Mouse (Mus musculus): ENCODE data around the gene B4galt3. TPM values are rescaled to one million over a fixed set of nuclear protein-coding genes. Genes with fewer than 3 reads are reported as not detected.
A peak's percentile ranks its signal among the peaks of the same experiment; 100 is the strongest.

The B4galt3 gene
- polyA plus RNA-seq (2014; fragmentation: Nextera tagmentation; extraction: Ambion mirVana): 49.0 and 50.6 TPM in 2 replicates

DNA sequence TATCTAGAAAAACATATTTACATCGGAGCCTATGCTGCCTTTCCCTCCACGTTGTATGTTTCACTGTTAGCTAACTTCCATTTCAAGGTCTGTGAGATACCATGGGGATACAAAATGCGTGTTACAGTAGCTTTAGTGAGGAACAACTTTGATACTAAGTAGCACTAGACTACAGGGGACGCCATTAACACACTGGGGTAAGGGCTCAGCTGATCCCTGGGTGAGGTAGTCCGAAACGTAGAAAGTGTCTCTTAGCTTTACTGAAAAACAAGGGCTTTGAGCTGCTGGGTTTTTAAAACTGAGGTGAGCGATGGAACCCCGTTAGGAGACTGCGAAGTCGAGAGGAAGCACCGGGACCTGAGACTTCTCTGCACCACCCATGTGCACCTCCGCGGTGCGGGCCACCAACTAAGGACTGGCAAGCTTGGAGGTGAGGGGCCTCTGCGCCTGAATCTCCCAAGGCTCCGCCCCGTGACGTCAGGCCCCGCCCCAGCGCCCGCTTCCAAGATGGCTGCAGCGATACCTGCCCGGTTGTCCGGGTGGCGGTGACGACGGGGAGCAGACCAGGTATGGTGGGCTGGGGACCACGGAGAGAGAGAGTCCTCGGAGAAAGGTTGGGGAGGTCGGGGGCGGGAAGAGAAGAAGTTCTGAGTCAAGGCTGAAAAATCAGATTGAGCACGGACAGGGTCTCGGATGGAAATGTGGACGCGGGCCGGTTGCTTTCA lies at the start of gene B4galt3:
Gene B4galt3 (plus strand): TSS at position 481 of the 725 bp plus-strand sequence.
- ATAC-seq (replicated peaks; ENCODE audit: low FRiP score): peak; percentile 93
- peak within 1 kb of the TSS; percentile 74 for H3K27ac ChIP-seq (ENCODE audit: low read depth, low read length)
- DNase-seq (ENCODE audit: low spot score): peak; percentile 96
- peak within 1 kb of the TSS; percentile 96 for H3K4me2 ChIP-seq
- H3K4me3 ChIP-seq (ENCODE audit: low read depth, low read length): peak within 1 kb of the TSS; percentile 90
- peak within 1 kb of the TSS; percentile 89 for H3K9ac ChIP-seq (ENCODE audit: low read depth, low read length)
- H3K4me1 ChIP-seq (replicated peaks; ENCODE audit: control insufficient read depth, insufficient read depth, low read length): peaks cover 15% of the 10 kb centered on the region
- WGBS: 4% methylated on average over 36 of the region's 36 CpGs
- H3K9me3 ChIP-seq (ENCODE audit: control insufficient read depth, low read length): no peaks in the 10 kb centered on the region
- H3K27me3 ChIP-seq (replicated peaks; ENCODE audit: control insufficient read depth, insufficient read depth, low read length): no peaks in the 10 kb centered on the region
- peaks cover 17% of the 10 kb centered on the region for H3K36me3 ChIP-seq (ENCODE audit: control insufficient read depth, insufficient read depth, low read length)

GRCm38 (mm10) chr1:171220871-171221270 lies 49.3 kb upstream of the B4galt3 start:
- Histone ChIP-seq H3K4me2 (peak overlapping the region; percentile 90), H3K27me3 (replicated peaks; ENCODE audit: control insufficient read depth, insufficient read depth, low read length) (no peaks in the 10 kb centered on the region), H3K9ac (ENCODE audit: low read depth, low read length) (peak overlapping the region; percentile 68; the same call in 1 of the 2 replicates), H3K4me1 (replicated peaks; ENCODE audit: control insufficient read depth, insufficient read depth, low read length) (peaks cover 10% of the 10 kb centered on the region), H3K27ac (ENCODE audit: low read depth, low read length) (peak overlapping the region; percentile 28), H3K9me3 (ENCODE audit: control insufficient read depth, low read length) (no peaks in the 10 kb centered on the region), H3K36me3 (ENCODE audit: control insufficient read depth, insufficient read depth, low read length) (no peaks in the 10 kb centered on the region), H3K4me3 (ENCODE audit: low read depth, low read length) (peak overlapping the region; percentile 68)
- WGBS: 12% methylated on average over 10 of the region's 10 CpGs
- no peak; the same call in 1 of the 2 replicates for ATAC-seq (replicated peaks; ENCODE audit: low FRiP score)
- peak; percentile 80 for DNase-seq (ENCODE audit: low spot score)

DNA sequence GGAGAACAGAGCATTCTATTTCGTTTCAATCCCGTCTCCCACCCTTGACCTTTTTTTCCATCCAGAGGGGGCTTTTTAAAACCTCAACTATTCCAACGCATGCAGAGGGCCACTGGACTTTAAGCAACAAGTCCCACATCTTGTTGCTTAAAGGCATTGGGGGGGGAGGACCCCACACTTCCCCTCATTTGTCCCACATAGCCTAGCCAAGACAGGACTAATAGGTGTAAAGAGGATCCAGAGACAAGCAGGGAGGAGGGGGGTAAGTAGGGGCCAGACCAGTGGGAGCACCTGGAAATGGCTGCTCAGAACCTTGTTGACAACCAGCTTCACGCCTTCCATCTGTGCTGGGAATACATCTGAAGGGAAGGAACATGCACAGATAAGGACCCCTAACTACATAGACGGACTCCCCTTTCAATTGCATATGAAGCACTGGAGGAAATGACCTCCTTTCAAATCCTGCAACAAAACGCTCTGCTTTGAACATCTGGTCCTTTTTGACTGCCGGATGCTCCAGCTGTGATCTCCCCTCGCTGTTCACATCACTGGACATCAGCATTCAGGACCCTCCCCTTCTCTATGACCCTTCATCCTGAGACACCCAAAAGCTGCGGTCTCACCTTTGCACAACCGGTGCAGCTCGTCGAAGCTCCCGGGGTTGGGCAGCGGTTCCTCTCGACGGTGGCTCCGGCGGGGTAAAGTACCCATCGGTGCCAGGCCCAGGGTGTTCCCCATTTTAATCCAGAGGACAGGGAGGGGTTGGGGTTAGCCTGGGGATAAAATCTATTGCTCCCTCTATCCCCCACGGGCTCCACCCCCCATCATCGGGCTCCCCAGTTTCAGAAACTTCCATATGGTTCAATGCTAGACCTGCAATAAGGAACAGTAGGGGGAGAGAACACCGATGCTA lies 48.6 kb upstream of the B4galt3 start:
- no peak for ATAC-seq (replicated peaks; ENCODE audit: low FRiP score)
- H3K27me3 ChIP-seq (replicated peaks; ENCODE audit: control insufficient read depth, insufficient read depth, low read length): no peaks in the 10 kb centered on the region
- 6% methylated on average over 22 of the region's 22 CpGs for WGBS

DNA sequence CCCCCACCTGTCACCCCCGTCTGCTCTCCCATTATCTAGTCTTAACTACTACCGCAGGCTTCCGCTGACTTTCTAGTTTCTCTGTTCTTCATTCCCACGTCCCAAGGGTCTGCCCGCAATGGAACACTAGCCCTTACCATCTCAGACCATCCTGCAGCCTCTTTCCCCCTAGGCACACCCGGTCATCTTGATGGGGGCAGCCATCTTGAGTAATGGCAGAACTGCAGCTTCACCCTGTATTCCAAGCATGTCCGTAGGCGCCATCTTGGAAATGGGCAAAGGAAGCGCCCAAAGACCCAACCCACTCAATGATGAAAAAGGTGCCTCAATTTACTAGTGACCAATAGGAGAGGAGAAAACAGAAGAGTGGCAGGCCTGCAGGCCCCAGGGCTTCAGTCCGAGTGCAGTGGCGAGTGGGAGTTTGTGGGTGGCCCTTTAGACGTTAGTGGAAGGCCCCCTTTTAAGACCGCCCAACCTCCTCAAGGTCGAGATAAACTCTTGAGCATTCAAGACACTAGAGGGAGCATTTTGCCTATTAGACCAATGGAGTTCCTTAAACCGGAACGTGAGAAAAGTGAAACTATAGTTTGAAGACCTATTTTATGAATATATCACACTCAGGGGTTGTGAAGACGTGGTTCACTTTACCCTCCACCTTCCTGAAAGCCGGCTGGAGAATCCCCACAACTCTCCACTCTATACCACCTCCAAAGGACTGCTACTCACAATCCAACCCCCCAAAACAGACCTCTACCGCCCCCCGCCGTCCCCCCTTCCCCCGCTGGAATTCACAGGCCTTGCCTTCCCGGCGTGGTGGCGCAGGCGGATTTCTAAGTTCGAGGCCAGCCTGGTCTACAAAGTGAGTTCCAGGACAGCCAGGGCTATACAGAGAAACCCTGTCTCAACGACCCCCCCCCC lies 47.6 kb upstream of the B4galt3 start, which contains the start of gene Tomm40l:
Gene Tomm40l (minus strand): TSS at position 277 of the 918 bp plus-strand sequence.
- Histone ChIP-seq H3K4me2 (peak within 1 kb of the TSS; percentile 90), H3K9ac (ENCODE audit: low read depth, low read length) (peak within 1 kb of the TSS; percentile 71), H3K27me3 (replicated peaks; ENCODE audit: control insufficient read depth, insufficient read depth, low read length) (no peaks in the 10 kb centered on the region), H3K36me3 (ENCODE audit: control insufficient read depth, insufficient read depth, low read length) (no peaks in the 10 kb centered on the region), H3K27ac (ENCODE audit: low read depth, low read length) (peak within 1 kb of the TSS; percentile 88), H3K4me3 (ENCODE audit: low read depth, low read length) (peak within 1 kb of the TSS; percentile 68), H3K4me1 (replicated peaks; ENCODE audit: control insufficient read depth, insufficient read depth, low read length) (peaks cover 10% of the 10 kb centered on the region), H3K9me3 (ENCODE audit: control insufficient read depth, low read length) (no peaks in the 10 kb centered on the region)
- 2% methylated on average over 28 of the region's 28 CpGs for WGBS
- ATAC-seq (replicated peaks; ENCODE audit: low FRiP score) (peak; percentile 96), DNase-seq (ENCODE audit: low spot score) (peak; percentile 84)

More for the DNA sequence above, 48.6 kb upstream of the B4galt3 start:
- Histone ChIP-seq H3K4me3 (ENCODE audit: low read depth, low read length) (peak overlapping the region; percentile 68), H3K9me3 (ENCODE audit: control insufficient read depth, low read length) (no peaks in the 10 kb centered on the region), H3K36me3 (ENCODE audit: control insufficient read depth, insufficient read depth, low read length) (no peaks in the 10 kb centered on the region), H3K4me2 (peak overlapping the region; percentile 90), H3K9ac (ENCODE audit: low read depth, low read length) (peak overlapping the region; percentile 68), H3K4me1 (replicated peaks; ENCODE audit: control insufficient read depth, insufficient read depth, low read length) (peaks cover 10% of the 10 kb centered on the region), H3K27ac (ENCODE audit: low read depth, low read length) (peak overlapping the region; percentile 28)
- no peak for DNase-seq (ENCODE audit: low spot score)

DNA sequence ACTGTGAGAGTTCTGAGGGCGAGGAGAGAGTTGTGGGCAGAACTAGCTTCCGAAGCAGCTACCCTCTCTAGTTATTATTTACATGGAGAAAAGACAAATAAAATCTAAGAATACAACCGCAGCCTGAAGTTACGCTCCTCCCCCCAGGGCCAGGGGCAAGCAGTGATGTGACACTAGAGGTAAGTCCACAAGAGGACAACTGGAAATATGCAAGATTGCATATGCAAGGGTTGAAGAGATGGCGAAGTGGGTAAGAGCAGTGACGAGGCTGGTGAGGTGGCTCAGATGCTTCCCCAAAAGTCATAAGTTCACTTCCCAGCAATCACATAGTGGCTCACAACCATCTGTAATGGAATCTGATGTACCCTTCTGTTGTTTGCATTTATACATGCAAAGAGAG lies 47.0 kb upstream of the B4galt3 start:
- no peaks in the 10 kb centered on the region for H3K27me3 ChIP-seq (replicated peaks; ENCODE audit: control insufficient read depth, insufficient read depth, low read length)
- ATAC-seq (replicated peaks; ENCODE audit: low FRiP score): no peak

GRCm38 (mm10) chr1:171223796-171224195 lies 46.3 kb upstream of the B4galt3 start:
- no peak for ATAC-seq (replicated peaks; ENCODE audit: low FRiP score)
- no peak for DNase-seq (ENCODE audit: low spot score)
- Histone ChIP-seq H3K4me3 (ENCODE audit: low read depth, low read length) (no peak overlapping the region), H3K9me3 (ENCODE audit: control insufficient read depth, low read length) (no peaks in the 10 kb centered on the region), H3K36me3 (ENCODE audit: control insufficient read depth, insufficient read depth, low read length) (no peaks in the 10 kb centered on the region), H3K4me2 (no peak overlapping the region; the same call in 1 of the 2 replicates), H3K4me1 (replicated peaks; ENCODE audit: control insufficient read depth, insufficient read depth, low read length) (peaks cover 10% of the 10 kb centered on the region), H3K9ac (ENCODE audit: low read depth, low read length) (no peak overlapping the region), H3K27ac (ENCODE audit: low read depth, low read length) (peak overlapping the region; percentile 88), H3K27me3 (replicated peaks; ENCODE audit: control insufficient read depth, insufficient read depth, low read length) (no peaks in the 10 kb centered on the region)
- WGBS: 64% methylated on average over 2 of the region's 2 CpGs

More for the DNA sequence above, 47.0 kb upstream of the B4galt3 start:
- 75% methylated on average over 6 of the region's 6 CpGs for WGBS
- Histone ChIP-seq H3K36me3 (ENCODE audit: control insufficient read depth, insufficient read depth, low read length) (no peaks in the 10 kb centered on the region), H3K9ac (ENCODE audit: low read depth, low read length) (peak overlapping the region; percentile 71), H3K4me3 (ENCODE audit: low read depth, low read length) (peak overlapping the region; percentile 68), H3K4me1 (replicated peaks; ENCODE audit: control insufficient read depth, insufficient read depth, low read length) (peaks cover 10% of the 10 kb centered on the region), H3K27ac (ENCODE audit: low read depth, low read length) (peak overlapping the region; percentile 88), H3K9me3 (ENCODE audit: control insufficient read depth, low read length) (no peaks in the 10 kb centered on the region), H3K4me2 (peak overlapping the region; percentile 90)
- no peak for DNase-seq (ENCODE audit: low spot score)

GRCm38 (mm10) chr1:171224857-171225256 lies 45.3 kb upstream of the B4galt3 start, which contains the start of gene Apoa2:
Apoa2 (plus strand) TSS chr1:171225054.
- Histone ChIP-seq H3K9me3 (ENCODE audit: control insufficient read depth, low read length) (no peaks in the 10 kb centered on the region), H3K4me2 (peak within 1 kb of the TSS; percentile 49), H3K36me3 (ENCODE audit: control insufficient read depth, insufficient read depth, low read length) (no peaks in the 10 kb centered on the region), H3K4me1 (replicated peaks; ENCODE audit: control insufficient read depth, insufficient read depth, low read length) (peaks cover 10% of the 10 kb centered on the region), H3K4me3 (ENCODE audit: low read depth, low read length) (peak within 1 kb of the TSS; percentile 41), H3K27ac (ENCODE audit: low read depth, low read length) (peak within 1 kb of the TSS; percentile 88), H3K9ac (ENCODE audit: low read depth, low read length) (peak within 1 kb of the TSS; percentile 61), H3K27me3 (replicated peaks; ENCODE audit: control insufficient read depth, insufficient read depth, low read length) (no peaks in the 10 kb centered on the region)
- DNase-seq (ENCODE audit: low spot score) (no peak), ATAC-seq (replicated peaks; ENCODE audit: low FRiP score) (no peak)
- 69% methylated on average over 5 of the region's 5 CpGs for WGBS

All from liver, embryonic 11.5 days (tissue).